Mouse (Mus musculus) ES-Bruce4 (cell line): ENCODE measurements around the gene Tmem210. TPM values are rescaled to one million over a fixed set of nuclear protein-coding genes. Genes with fewer than 3 reads are reported as not detected.

Source experiments
- H3K27ac ChIP-seq: 2 replicates; pipeline ENCODE4 v1.5.1; 2012; ENCODE audit warnings: low read length, inconsistent platforms; ENCODE audit not compliant: insufficient read depth
- H3K27me3 ChIP-seq: 2 replicates; pipeline ENCODE4 v1.6.1; 2012; ENCODE audit warnings: mild to moderate bottlenecking, low read length, inconsistent platforms; ENCODE audit not compliant: control insufficient read depth, poor library complexity, insufficient read depth, severe bottlenecking
- H3K36me3 ChIP-seq: 2 replicates; pipeline ENCODE4 v1.6.1; 2012; ENCODE audit warnings: inconsistent platforms, mild to moderate bottlenecking, low read length, moderate library complexity; ENCODE audit not compliant: control insufficient read depth, poor library complexity, insufficient read depth, severe bottlenecking
- H3K4me1 ChIP-seq: one replicate; pipeline ENCODE4 v1.8.1; 2011; ENCODE audit warnings: low read length; ENCODE audit not compliant: control insufficient read depth, insufficient read depth
- H3K4me3 ChIP-seq: 2 replicates; pipeline ENCODE4 v1.5.1; 2011; ENCODE audit warnings: low read depth, mild to moderate bottlenecking, low read length
- H3K9ac ChIP-seq: 2 replicates; pipeline ENCODE4 v1.6.1; 2012; ENCODE audit warnings: low read depth, mild to moderate bottlenecking, inconsistent platforms; ENCODE audit not compliant: poor library complexity, severe bottlenecking
- H3K9me3 ChIP-seq: replicated peaks from 2 replicates; pipeline ENCODE4 v1.6.1; 2012; ENCODE audit warnings: mild to moderate bottlenecking, low read length, inconsistent platforms; ENCODE audit not compliant: control insufficient read depth, poor library complexity, insufficient read depth, severe bottlenecking
- CTCF ChIP-seq: IDR thresholded peaks from one replicate; pipeline ENCODE4 v1.8.1; 2011; ENCODE audit warnings: low read depth, low read length
- EP300 ChIP-seq: IDR thresholded peaks from 2 replicates; pipeline ENCODE4 v1.6.1; 2011; ENCODE audit warnings: low read depth, low read length; ENCODE audit not compliant: insufficient read depth
- POLR2A ChIP-seq: IDR thresholded peaks from one replicate; pipeline ENCODE4 v1.8.1; 2011; ENCODE audit warnings: low read length; ENCODE audit not compliant: insufficient read depth
- polyA plus RNA-seq: library from polyadenylated mRNA; stranded (reverse); fragments of >200 nt; gene quantifications from 2 replicates; pipeline ENCODE4 v1.2.4, GENCODE M21; 2011; ENCODE audit warnings: low read depth; ENCODE audit not compliant: missing spikeins, insufficient read depth, insufficient read length

The Tmem210 gene
- polyA plus RNA-seq, 1 experiment: not detected

DNA sequence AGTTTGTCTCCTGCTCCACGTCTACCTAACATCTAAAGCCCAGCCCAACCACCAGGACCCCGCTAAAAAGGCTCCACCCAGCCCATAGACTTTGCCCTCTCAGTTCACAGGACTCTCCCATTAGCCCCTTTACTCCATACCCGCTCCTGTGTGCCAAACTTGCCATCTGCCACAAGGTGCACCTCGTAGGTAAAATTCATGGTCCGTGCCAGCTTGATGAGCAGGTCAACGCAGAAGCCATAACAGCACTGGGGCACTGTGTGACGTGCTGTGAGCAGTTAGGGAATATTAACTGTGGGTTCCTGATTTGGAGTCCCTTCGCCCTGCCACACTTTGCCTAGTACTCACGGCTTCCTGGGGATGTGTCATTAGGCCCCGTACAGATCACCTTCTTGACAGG lies 10.1 kb downstream of the Tmem210 start:
- no peak for TF ChIP-seq EP300
- TF ChIP-seq POLR2A: no peak
- TF ChIP-seq CTCF: no peak
- H3K4me1 ChIP-seq: no peaks in the 10 kb centered on the region
- no peak overlapping the region for H3K4me3 ChIP-seq
- H3K9ac ChIP-seq: no peak overlapping the region
- no peaks in the 10 kb centered on the region for H3K27me3 ChIP-seq
- no peaks in the 10 kb centered on the region for H3K36me3 ChIP-seq
- H3K27ac ChIP-seq: no peak overlapping the region
- no peaks in the 10 kb centered on the region for H3K9me3 ChIP-seq

- H3K9me3 ChIP-seq: no peaks in the 10 kb centered on the region
- H3K9ac ChIP-seq: no peak overlapping the region
- H3K27me3 ChIP-seq: no peaks in the 10 kb centered on the region
- no peak overlapping the region for H3K27ac ChIP-seq
- H3K36me3 ChIP-seq: no peaks in the 10 kb centered on the region
- TF ChIP-seq EP300: no peak
- TF ChIP-seq POLR2A: no peak
- no peak for TF ChIP-seq CTCF
- H3K4me3 ChIP-seq: no peak overlapping the region
- H3K4me1 ChIP-seq: no peaks in the 10 kb centered on the region
Observed at GRCm38 (mm10) chr2:25303452-25303851, 15.5 kb downstream of the Tmem210 start.

DNA sequence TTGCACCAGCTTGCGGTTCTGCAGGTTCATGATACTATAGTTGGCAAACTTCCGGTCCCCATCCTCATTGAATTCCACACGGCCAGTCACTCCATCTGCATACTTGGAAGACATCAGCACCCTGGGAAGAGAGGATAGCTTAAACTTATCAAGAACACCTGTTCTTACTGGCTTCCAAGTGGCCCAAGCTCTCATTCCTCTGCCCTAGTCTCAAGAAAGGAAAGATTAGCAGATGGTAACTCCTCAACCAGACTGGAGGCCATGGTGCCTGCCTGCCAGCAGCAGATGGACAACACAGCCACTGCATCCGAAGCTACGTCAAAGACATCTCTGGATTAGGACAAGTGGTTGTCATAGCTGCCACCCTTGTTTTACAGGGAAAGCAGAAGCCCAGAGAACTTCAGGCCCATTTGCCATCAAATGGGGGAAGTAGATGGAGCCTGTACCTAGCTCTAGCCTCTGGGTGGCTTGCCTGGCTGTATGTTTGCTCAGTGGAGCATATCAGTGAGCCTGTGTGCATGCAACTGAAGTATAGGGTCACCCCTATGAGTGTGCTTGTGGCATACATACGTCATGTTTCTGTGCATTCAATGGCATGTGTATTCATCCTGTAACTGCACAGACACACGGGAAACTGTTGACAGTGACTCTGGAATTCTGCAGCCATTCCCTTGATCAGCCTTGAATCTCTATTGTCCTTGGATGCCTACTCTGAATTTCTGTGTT lies 16.1 kb downstream of the Tmem210 start:
- no peak overlapping the region for H3K9ac ChIP-seq
- no peak overlapping the region for H3K4me3 ChIP-seq
- no peaks in the 10 kb centered on the region for H3K36me3 ChIP-seq
- no peaks in the 10 kb centered on the region for H3K9me3 ChIP-seq
- TF ChIP-seq CTCF (no peak), POLR2A (no peak), EP300 (no peak)
- no peaks in the 10 kb centered on the region for H3K4me1 ChIP-seq
- no peak overlapping the region for H3K27ac ChIP-seq
- no peaks in the 10 kb centered on the region for H3K27me3 ChIP-seq

DNA sequence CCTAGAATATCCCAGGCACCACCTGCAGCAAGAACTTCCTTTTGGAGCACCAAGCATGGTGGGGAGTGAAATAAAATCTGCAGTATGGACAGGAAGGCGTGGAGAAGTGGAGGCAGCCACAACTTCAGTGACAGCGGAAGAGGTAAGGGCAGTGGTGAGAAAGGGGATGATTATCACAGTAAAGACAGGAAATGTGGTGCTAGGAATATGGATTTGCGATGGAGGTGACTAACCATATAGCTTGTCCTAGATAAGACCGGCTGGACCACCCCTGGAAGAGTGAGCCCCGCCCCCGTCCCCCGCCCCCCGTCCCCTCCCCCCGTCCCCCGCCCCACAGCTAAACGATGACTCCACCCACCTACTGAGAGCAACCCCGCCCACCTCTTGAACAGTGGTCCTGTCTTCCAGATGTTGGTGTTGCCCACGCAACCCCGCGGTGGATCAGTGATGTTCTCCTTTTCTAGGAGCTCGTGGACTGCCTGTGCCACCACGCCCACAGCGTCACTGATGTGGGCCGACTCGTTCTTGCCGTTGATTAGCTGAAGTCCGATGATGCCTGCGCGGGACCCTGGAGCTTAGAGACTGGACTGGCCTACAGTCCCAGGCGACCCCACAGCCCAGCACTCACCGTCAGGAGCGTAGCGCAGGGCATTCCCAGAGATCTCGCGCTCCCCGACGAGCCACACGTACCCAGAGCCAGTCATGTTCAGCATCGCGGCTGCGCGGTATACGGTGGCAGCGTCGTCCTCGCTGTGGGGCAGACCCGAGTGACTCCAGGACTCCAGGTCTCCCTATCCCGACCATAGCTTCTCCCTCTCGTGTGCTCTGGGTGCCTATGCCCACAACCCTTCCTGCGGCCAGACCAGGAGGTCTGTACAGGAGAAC lies 17.0 kb downstream of the Tmem210 start:
- Histone ChIP-seq H3K27me3 (no peaks in the 10 kb centered on the region), H3K27ac (no peak overlapping the region), H3K4me3 (peak overlapping the region; percentile 54), H3K36me3 (no peaks in the 10 kb centered on the region), H3K9ac (no peak overlapping the region), H3K9me3 (no peaks in the 10 kb centered on the region), H3K4me1 (no peaks in the 10 kb centered on the region)
- TF ChIP-seq CTCF: no peak
- TF ChIP-seq EP300: no peak
- TF ChIP-seq POLR2A: no peak

DNA sequence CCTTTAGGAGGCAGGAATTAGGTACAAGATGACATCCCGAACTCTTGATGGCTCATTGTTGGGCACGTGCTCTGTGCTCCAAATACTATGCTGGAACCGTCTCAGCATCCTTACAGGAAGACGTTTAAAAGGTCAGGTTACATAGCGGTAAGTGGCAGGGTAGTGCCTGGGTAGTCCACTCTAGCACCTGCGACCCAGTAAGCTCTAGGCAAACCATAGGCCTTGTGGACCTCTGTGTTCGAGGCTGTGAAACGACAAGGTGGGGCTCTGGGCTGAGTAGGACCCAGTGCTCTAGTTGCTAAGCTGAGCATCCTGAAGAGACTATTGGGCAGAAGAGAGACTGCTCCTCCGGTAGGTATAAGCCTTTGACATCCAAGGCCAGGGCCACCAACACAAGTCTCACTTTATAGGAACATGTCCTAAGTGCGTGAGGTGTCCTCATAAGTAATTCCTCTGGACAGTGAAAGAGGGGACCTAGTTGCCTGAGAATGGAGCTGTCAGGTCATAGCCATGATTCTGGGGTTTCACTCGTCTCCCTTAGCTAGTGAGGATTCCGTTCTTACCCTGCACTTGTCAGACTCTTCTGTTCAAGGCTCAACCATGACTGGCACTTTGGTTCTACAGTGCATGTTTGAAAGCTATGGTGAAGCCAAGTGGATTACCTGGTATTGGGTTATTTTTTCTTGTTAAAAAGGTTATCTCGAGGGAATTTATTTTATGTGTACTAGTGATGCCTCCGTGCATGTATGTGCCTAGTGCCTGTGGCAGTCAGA lies 17.8 kb downstream of the Tmem210 start:
- H3K9me3 ChIP-seq: no peaks in the 10 kb centered on the region
- H3K4me1 ChIP-seq: no peaks in the 10 kb centered on the region
- H3K36me3 ChIP-seq: no peaks in the 10 kb centered on the region
- peak overlapping the region; percentile 54; the same call in 1 of the 2 replicates for H3K4me3 ChIP-seq
- H3K27ac ChIP-seq: no peak overlapping the region
- no peak overlapping the region for H3K9ac ChIP-seq
- TF ChIP-seq EP300 (no peak), POLR2A (no peak), CTCF (no peak)
- no peaks in the 10 kb centered on the region for H3K27me3 ChIP-seq
